Mouse (Mus musculus) lung, postnatal 0 days (tissue): ENCODE results near the gene Zhx3.

Source experiments
- CTCF ChIP-seq: IDR thresholded peaks from 2 replicates; pipeline ENCODE4 v1.5.1; 2016; ENCODE audit warnings: antibody characterized with exemption, mild to moderate bottlenecking
- EP300 ChIP-seq: IDR thresholded peaks from 2 replicates; pipeline ENCODE4 v1.6.1; 2016; ENCODE audit warnings: antibody characterized with exemption, mild to moderate bottlenecking, control low read depth

DNA sequence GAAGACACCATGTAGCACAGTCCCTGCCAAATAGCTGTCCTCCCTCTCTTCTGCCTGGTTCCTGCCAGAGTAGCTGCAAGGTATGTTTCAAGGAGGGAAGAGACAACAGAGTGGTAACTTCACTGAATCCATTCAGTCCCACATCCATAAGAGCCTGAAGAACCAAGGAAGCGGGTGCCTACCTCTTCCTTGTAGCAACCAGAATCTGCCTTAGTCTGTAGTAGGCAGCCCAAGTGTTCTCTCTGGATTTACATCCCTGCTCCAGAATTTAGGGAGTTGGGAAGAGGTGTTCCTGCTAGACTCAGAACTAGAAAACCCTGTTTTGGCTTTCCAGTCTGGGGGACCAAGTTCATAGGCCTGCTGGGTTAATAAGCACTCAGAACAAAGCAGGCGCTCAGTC is 105.6 kb downstream of the Zhx3 start:
- TF ChIP-seq CTCF (no peak), EP300 (no peak)
